Mouse (Mus musculus) stomach, embryonic 14.5 days (tissue): ENCODE results near the gene Kctd5. TPM values are rescaled to one million over a fixed set of nuclear protein-coding genes. Genes with fewer than 3 reads are reported as not detected.

ENCODE experiments used
- ATAC-seq: fragments of 200-750 bp; cut with Nextera tagmentation; 2 replicates; pipeline ENCODE4 v1.8.0; 2017; ENCODE audit warnings: low read depth, moderate TSS enrichment; ENCODE audit not compliant: insufficient number of reproducible peaks, insufficient read depth, low FRiP score
- H3K27ac ChIP-seq: fragments of 300-500 bp; sonication (generic); 2 replicates; pipeline ENCODE4 v1.5.1; 2014; ENCODE audit warnings: mild to moderate bottlenecking, low read length, moderate library complexity, mixed read lengths
- H3K27me3 ChIP-seq: fragments of 300-500 bp; sonication (generic); 2 replicates; pipeline ENCODE4 v1.6.1; 2014; ENCODE audit warnings: low read length, control low read depth, mixed read lengths; ENCODE audit not compliant: control insufficient read depth, insufficient read depth
- H3K36me3 ChIP-seq: fragments of 300-500 bp; sonication (generic); 2 replicates; pipeline ENCODE4 v1.6.1; 2014; ENCODE audit warnings: mild to moderate bottlenecking, control low read depth, low read length, moderate library complexity, mixed read lengths; ENCODE audit not compliant: control insufficient read depth, insufficient read depth
- H3K4me1 ChIP-seq: fragments of 300-500 bp; sonication (generic); 2 replicates; pipeline ENCODE4 v1.6.1; 2014; ENCODE audit warnings: low read length, control low read depth, mixed read lengths; ENCODE audit not compliant: control insufficient read depth, insufficient read depth
- H3K4me2 ChIP-seq: fragments of 300-500 bp; sonication (generic); replicated peaks from 2 replicates; pipeline ENCODE4 v1.6.1; 2014; ENCODE audit warnings: low read depth, low read length, control low read depth
- H3K4me3 ChIP-seq: fragments of 300-500 bp; sonication (generic); 2 replicates; pipeline ENCODE4 v1.5.1; 2014; ENCODE audit warnings: low read depth, low read length, control low read depth
- H3K9ac ChIP-seq: fragments of 300-500 bp; sonication (generic); replicated peaks from 2 replicates; pipeline ENCODE4 v1.6.1; 2014; ENCODE audit warnings: low read depth, mild to moderate bottlenecking, control low read depth, low read length, moderate library complexity, mixed read lengths
- H3K9me3 ChIP-seq: fragments of 300-500 bp; sonication (generic); 2 replicates; pipeline ENCODE4 v1.6.1; 2016; ENCODE audit warnings: low read depth, low read length, control low read depth; ENCODE audit not compliant: control insufficient read depth
- WGBS: fragments of 180-500 bp; shearing (Covaris S2); extraction: QIAGEN DNeasy Blood & Tissue Kit; methylation state at CpG from one replicate; pipeline ENCODE4 v1.1.7; 2014; 5-methylcytosine and 5-hydroxymethylcytosine counted together
- polyA plus RNA-seq: library from polyadenylated mRNA; unstranded; fragments of >200 nt; fragmentation: Nextera tagmentation; extraction: Ambion mirVana; gene quantifications from 2 replicates; pipeline ENCODE4 v1.2.1, GENCODE M21; 2014

Gene Kctd5
- polyA plus RNA-seq, 1 experiment from 2014 or later, result 61.0 TPM

GRCm38 (mm10) chr17:24084593-24084992 lies 11.3 kb upstream of the Kctd5 start:
- peaks cover 35% of the 10 kb centered on the region for H3K36me3 ChIP-seq
- H3K27me3 ChIP-seq, result no peaks in the 10 kb centered on the region
- no peak for ATAC-seq
- no peaks in the 10 kb centered on the region for H3K4me1 ChIP-seq
- no peak overlapping the region for H3K4me3 ChIP-seq
- 43% methylated on average over 1 of the region's 1 CpGs for WGBS
- no peak overlapping the region for H3K9ac ChIP-seq
- no peaks in the 10 kb centered on the region for H3K9me3 ChIP-seq
- no peak overlapping the region for H3K27ac ChIP-seq
- H3K4me2 ChIP-seq, result no peak overlapping the region

- ATAC-seq, result no peak
- Histone ChIP-seq H3K4me1 (peaks cover 3% of the 10 kb centered on the region), H3K27ac (no peak overlapping the region), H3K9ac (no peak overlapping the region), H3K4me2 (no peak overlapping the region), H3K9me3 (no peaks in the 10 kb centered on the region), H3K27me3 (no peaks in the 10 kb centered on the region), H3K4me3 (no peak overlapping the region), H3K36me3 (peaks cover 35% of the 10 kb centered on the region)
- 84% methylated on average over 2 of the region's 2 CpGs for WGBS
Measured at GRCm38 (mm10) chr17:24077101-24077500, 3.8 kb upstream of the Kctd5 start.

GRCm38 (mm10) chr17:24069531-24069930 lies 3.8 kb downstream of the Kctd5 start:
- no peak overlapping the region for H3K4me3 ChIP-seq
- H3K9me3 ChIP-seq, result no peaks in the 10 kb centered on the region
- H3K9ac ChIP-seq, result no peak overlapping the region
- ATAC-seq, result no peak
- no peak overlapping the region for H3K27ac ChIP-seq
- peaks cover 11% of the 10 kb centered on the region for H3K4me1 ChIP-seq
- H3K4me2 ChIP-seq, result no peak overlapping the region
- no peaks in the 10 kb centered on the region for H3K27me3 ChIP-seq
- no peaks in the 10 kb centered on the region; the same call in 1 of the 2 replicates for H3K36me3 ChIP-seq
- WGBS, result 89% methylated on average over 3 of the region's 3 CpGs

GRCm38 (mm10) chr17:24068271-24068670 lies 5.0 kb downstream of the Kctd5 start:
- Histone ChIP-seq H3K4me1 (peaks cover 11% of the 10 kb centered on the region), H3K27me3 (no peaks in the 10 kb centered on the region), H3K9ac (no peak overlapping the region), H3K36me3 (no peaks in the 10 kb centered on the region; the same call in 1 of the 2 replicates), H3K4me3 (no peak overlapping the region), H3K27ac (no peak overlapping the region), H3K9me3 (no peaks in the 10 kb centered on the region), H3K4me2 (no peak overlapping the region)
- ATAC-seq, result no peak
- 80% methylated on average over 5 of the region's 5 CpGs for WGBS

GRCm38 (mm10) chr17:24062459-24063155 lies 10.7 kb downstream of the Kctd5 start:
- no peak overlapping the region for H3K4me2 ChIP-seq
- peaks cover 20% of the 10 kb centered on the region for H3K36me3 ChIP-seq
- H3K9ac ChIP-seq, result no peak overlapping the region
- no peaks in the 10 kb centered on the region for H3K27me3 ChIP-seq
- no peaks in the 10 kb centered on the region for H3K9me3 ChIP-seq
- 86% methylated on average over 4 of the region's 4 CpGs for WGBS
- H3K4me3 ChIP-seq, result no peak overlapping the region
- no peak overlapping the region for H3K27ac ChIP-seq
- ATAC-seq, result no peak
- no peaks in the 10 kb centered on the region for H3K4me1 ChIP-seq

GRCm38 (mm10) chr17:24057730-24058245 lies 15.5 kb downstream of the Kctd5 start:
- Histone ChIP-seq H3K4me3 (no peak overlapping the region), H3K9ac (no peak overlapping the region), H3K27ac (no peak overlapping the region), H3K27me3 (no peaks in the 10 kb centered on the region), H3K9me3 (no peaks in the 10 kb centered on the region), H3K4me2 (no peak overlapping the region), H3K4me1 (no peaks in the 10 kb centered on the region), H3K36me3 (peaks cover 60% of the 10 kb centered on the region)
- ATAC-seq, result no peak
- WGBS, result 95% methylated on average over 5 of the region's 5 CpGs

GRCm38 (mm10) chr17:24056636-24057625 lies 16.4 kb downstream of the Kctd5 start:
- Histone ChIP-seq H3K4me2 (no peak overlapping the region), H3K9me3 (no peaks in the 10 kb centered on the region), H3K4me1 (no peaks in the 10 kb centered on the region), H3K36me3 (peaks cover 69% of the 10 kb centered on the region), H3K27me3 (no peaks in the 10 kb centered on the region), H3K9ac (no peak overlapping the region), H3K27ac (no peak overlapping the region), H3K4me3 (no peak overlapping the region)
- ATAC-seq, result no peak
- WGBS, result 90% methylated on average over 14 of the region's 14 CpGs

GRCm38 (mm10) chr17:24049008-24049407 lies 24.3 kb downstream of the Kctd5 start:
- peaks cover 56% of the 10 kb centered on the region for H3K36me3 ChIP-seq
- 89% methylated on average over 8 of the region's 8 CpGs for WGBS
- ATAC-seq, result no peak

More at GRCm38 (mm10) chr17:24049008-24049407, 24.3 kb downstream of the Kctd5 start:
- Histone ChIP-seq H3K27ac (no peak overlapping the region), H3K4me1 (no peaks in the 10 kb centered on the region), H3K9me3 (no peaks in the 10 kb centered on the region), H3K4me3 (no peak overlapping the region), H3K4me2 (no peak overlapping the region), H3K9ac (no peak overlapping the region), H3K27me3 (no peaks in the 10 kb centered on the region)
